Mouse (Mus musculus) stomach, postnatal 0 days (tissue): ENCODE results near the gene Crxos. TPM values are rescaled to one million over a fixed set of nuclear protein-coding genes. Genes with fewer than 3 reads are reported as not detected.

Experiments
- ATAC-seq: fragments of 200-750 bp; cut with Nextera tagmentation; 2 replicates; pipeline ENCODE4 v1.8.0; 2017; ENCODE audit not compliant: low FRiP score, low TSS enrichment
- DNase-seq: peaks from one replicate; pipeline ENCODE4 v3.0.0-alpha.2; 2016; ENCODE audit warnings: low spot score
- H3K27ac ChIP-seq: fragments of 300-500 bp; sonication (generic); replicated peaks from 2 replicates; pipeline ENCODE4 v1.5.1; 2014; ENCODE audit warnings: mild to moderate bottlenecking, control low read depth
- H3K27me3 ChIP-seq: fragments of 300-500 bp; sonication (generic); 2 replicates; pipeline ENCODE4 v1.6.1; 2014; ENCODE audit warnings: low read length; ENCODE audit not compliant: control insufficient read depth, insufficient read depth
- H3K36me3 ChIP-seq: fragments of 300-500 bp; sonication (generic); 2 replicates; pipeline ENCODE4 v1.6.1; 2014; ENCODE audit warnings: low read length, mixed read lengths; ENCODE audit not compliant: control insufficient read depth, insufficient read depth
- H3K4me1 ChIP-seq: fragments of 300-500 bp; sonication (generic); replicated peaks from 2 replicates; pipeline ENCODE4 v1.6.1; 2014; ENCODE audit warnings: antibody characterized with exemption; ENCODE audit not compliant: control insufficient read depth, insufficient read depth
- H3K4me2 ChIP-seq: fragments of 300-500 bp; sonication (generic); replicated peaks from 2 replicates; pipeline ENCODE4 v1.6.1; 2014; ENCODE audit warnings: low read depth, mild to moderate bottlenecking, control low read depth, moderate library complexity
- H3K4me3 ChIP-seq: fragments of 300-500 bp; sonication (generic); 2 replicates; pipeline ENCODE4 v1.5.1; 2014; ENCODE audit warnings: low read depth, low read length, control low read depth
- H3K9ac ChIP-seq: fragments of 300-500 bp; sonication (generic); 2 replicates; pipeline ENCODE4 v1.6.1; 2014; ENCODE audit warnings: mild to moderate bottlenecking, low read length, control low read depth, mixed read lengths
- H3K9me3 ChIP-seq: fragments of 300-500 bp; sonication (generic); 2 replicates; pipeline ENCODE4 v1.6.1; 2016; ENCODE audit warnings: low read length; ENCODE audit not compliant: control insufficient read depth
- CTCF ChIP-seq: IDR thresholded peaks from 2 replicates; pipeline ENCODE4 v1.5.1; 2016; ENCODE audit warnings: antibody characterized with exemption, low read depth, mild to moderate bottlenecking, moderate library complexity
- EP300 ChIP-seq: optimal IDR thresholded peaks from 2 replicates; pipeline ENCODE3; 2016; ENCODE audit warnings: antibody characterized with exemption
- WGBS: fragments of 180-500 bp; shearing (Covaris S2); extraction: QIAGEN DNeasy Blood & Tissue Kit; methylation state at CpG from one replicate; pipeline ENCODE4 v1.1.7; 2014; 5-methylcytosine and 5-hydroxymethylcytosine counted together
- polyA plus RNA-seq: library from polyadenylated mRNA; unstranded; fragments of >200 nt; fragmentation: Nextera tagmentation; extraction: Ambion mirVana; gene quantifications from 2 replicates; pipeline ENCODE4 v1.2.1, GENCODE M21; 2015

Crxos gene
- polyA plus RNA-seq, 1 experiment from 2014 or later = not detected

DNA sequence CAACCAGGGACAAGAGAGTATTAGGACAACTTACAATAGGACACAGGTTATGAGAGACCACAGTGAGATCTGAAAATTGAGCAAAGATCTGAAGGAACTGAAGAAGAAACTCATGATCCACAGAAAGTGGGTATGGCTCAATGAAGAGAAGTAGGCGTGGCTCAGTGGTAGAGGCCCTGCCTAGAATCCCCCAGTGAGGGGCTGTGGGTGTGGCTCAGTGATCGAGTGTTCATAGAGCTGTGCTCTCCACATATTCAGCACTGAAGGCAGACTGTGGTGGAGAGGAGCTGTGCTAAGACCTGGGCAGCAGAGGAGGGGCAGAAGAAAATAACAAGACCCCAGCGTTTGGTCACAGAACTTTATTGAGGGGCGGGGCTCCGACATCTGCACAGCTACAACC lies 55.1 kb downstream of the Crxos start:
- H3K9ac ChIP-seq = no peak overlapping the region
- no peaks in the 10 kb centered on the region for H3K4me1 ChIP-seq
- no peak overlapping the region for H3K4me3 ChIP-seq
- WGBS = 85% methylated on average over 5 of the region's 5 CpGs
- no peak overlapping the region for H3K4me2 ChIP-seq
- ATAC-seq = no peak
- DNase-seq = no peak
- H3K27me3 ChIP-seq = no peaks in the 10 kb centered on the region
- H3K36me3 ChIP-seq = peaks cover 42% of the 10 kb centered on the region
- TF ChIP-seq EP300 = no peak
- TF ChIP-seq CTCF = no peak
- no peak overlapping the region for H3K27ac ChIP-seq
- H3K9me3 ChIP-seq = no peaks in the 10 kb centered on the region

DNA sequence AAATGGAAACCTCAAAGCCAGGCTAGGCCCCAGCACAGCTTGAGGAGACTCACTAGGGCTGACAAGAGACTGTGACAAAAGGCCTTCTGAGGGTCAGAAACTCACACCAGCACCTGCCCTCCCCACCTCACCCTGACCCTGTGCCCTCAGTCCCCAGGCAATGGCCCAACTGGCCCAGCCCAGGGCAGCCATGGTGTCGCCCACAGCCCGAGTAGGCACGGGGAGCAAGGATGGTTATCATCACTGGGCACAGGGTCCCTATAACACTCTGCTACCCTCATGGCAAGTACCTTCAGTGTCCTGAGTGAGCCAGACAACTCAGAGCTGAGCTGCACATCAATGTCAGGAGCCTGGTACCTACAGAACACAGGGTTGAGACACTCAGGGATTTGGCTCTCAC lies 56.2 kb downstream of the Crxos start:
- Histone ChIP-seq H3K4me2 (no peak overlapping the region), H3K4me3 (no peak overlapping the region), H3K27ac (no peak overlapping the region), H3K4me1 (no peaks in the 10 kb centered on the region), H3K9me3 (no peaks in the 10 kb centered on the region), H3K36me3 (peaks cover 44% of the 10 kb centered on the region), H3K27me3 (no peaks in the 10 kb centered on the region), H3K9ac (no peak overlapping the region)
- ATAC-seq (no peak), DNase-seq (no peak)
- TF ChIP-seq CTCF = no peak
- no peak for TF ChIP-seq EP300
- WGBS = 92% methylated on average over 3 of the region's 3 CpGs

DNA sequence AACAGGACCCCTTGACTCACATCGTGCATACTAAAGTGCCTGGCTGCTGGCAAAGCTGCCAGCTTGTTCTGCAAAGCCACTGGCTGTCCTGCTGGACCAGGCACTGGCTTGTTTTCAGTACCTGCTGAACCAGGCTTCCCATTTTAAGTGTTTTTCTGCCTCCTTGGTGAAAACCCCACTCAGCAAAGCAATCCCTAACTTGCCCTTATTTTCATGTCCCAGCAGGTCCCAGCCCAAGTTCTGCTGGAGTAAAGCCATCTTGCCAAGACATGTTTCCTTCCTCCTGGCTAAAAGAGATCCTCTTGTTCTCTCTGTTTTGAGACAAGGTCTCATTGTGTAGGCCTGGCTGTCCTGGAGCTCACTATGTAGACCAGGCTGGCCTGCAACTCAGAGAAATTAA lies 61.9 kb downstream of the Crxos start:
- Histone ChIP-seq H3K9ac (no peak overlapping the region), H3K4me2 (no peak overlapping the region)

DNA sequence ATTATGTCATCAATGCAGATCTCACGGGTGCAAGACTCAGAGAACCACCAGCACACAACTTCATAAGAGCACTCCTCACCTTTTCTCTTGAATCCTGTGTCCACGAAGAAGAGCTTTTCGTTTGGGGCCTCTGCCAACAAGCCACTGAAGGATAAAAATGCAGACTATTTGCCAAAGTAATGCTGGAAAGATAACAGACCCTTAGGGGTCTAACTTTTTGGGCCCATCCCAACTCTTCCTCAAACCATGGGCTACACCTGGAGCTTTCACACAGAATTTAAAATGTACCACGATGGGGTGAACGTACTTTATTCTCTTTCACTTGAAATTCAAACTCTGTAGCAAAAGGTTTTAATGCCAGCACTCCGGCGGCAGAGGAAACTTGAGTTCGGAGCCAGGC lies 62.8 kb downstream of the Crxos start:
- ATAC-seq (no peak), DNase-seq (no peak)
- no peaks in the 10 kb centered on the region for H3K27me3 ChIP-seq
- no peaks in the 10 kb centered on the region for H3K9me3 ChIP-seq
- H3K9ac ChIP-seq = peak overlapping the region; percentile 81
- TF ChIP-seq EP300 (no peak), CTCF (no peak)
- 4% methylated on average over 8 of the region's 8 CpGs for WGBS
- no peaks in the 10 kb centered on the region for H3K4me1 ChIP-seq
- H3K4me2 ChIP-seq = peak overlapping the region; percentile 64
- H3K36me3 ChIP-seq = peaks cover 20% of the 10 kb centered on the region
- peak overlapping the region; percentile 67 for H3K4me3 ChIP-seq
- H3K27ac ChIP-seq = peak overlapping the region; percentile 96

More for the DNA sequence above, 61.9 kb downstream of the Crxos start:
- Histone ChIP-seq H3K27ac (peak overlapping the region; percentile 96), H3K27me3 (no peaks in the 10 kb centered on the region), H3K4me3 (no peak overlapping the region), H3K9me3 (no peaks in the 10 kb centered on the region), H3K4me1 (no peaks in the 10 kb centered on the region), H3K36me3 (peaks cover 25% of the 10 kb centered on the region)
- DNase-seq (no peak), ATAC-seq (no peak)
- 87% methylated on average over 1 of the region's 1 CpGs for WGBS
- TF ChIP-seq EP300 (no peak), CTCF (no peak)

DNA sequence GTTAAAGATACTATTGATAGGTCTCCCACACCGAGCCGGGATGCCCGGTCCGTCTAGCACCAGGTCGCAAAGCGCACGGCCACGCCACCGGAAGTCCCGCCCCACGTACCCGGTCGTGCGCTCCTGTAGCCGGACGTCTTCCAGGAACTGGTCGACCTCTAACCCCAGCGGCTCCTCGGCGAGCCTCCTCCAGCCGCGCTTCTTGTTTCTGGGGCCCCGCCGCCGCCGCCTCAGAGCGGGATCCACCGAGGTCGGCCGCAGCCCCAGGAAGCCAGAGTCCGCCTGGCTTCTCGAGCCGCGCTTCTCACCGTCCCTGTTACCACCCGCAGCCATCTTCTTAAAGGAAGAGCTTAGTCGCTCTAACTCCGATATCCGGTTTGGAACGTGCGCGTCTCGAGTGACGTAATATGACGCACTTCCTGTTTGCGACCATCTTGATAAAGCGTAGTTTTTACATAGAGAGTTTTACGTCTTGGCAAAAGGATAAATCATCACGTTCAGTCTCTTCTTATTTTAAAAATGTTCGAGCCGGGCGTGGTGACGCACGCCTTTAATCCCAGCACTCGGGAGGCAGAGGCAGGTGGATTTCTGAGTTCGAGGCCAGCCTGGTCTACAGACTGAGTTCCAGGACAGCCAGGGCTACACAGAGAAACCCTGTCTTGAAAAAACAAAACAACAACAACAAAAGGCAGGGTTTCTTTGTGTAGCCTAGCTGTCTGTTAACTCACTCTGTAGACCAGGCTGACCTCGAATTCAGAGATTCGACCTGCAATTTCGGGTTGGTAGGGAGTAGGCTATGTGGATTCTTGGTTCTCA lies 63.5 kb downstream of the Crxos start, which contains the start of gene Nop53:
Nop53 (minus strand) TSS at position 354 of the 816 bp plus-strand sequence.
- Histone ChIP-seq H3K9me3 (no peaks in the 10 kb centered on the region), H3K9ac (peak within 1 kb of the TSS; percentile 81), H3K4me2 (peak within 1 kb of the TSS; percentile 64), H3K4me3 (peak within 1 kb of the TSS; percentile 67), H3K36me3 (peaks cover 19% of the 10 kb centered on the region), H3K27me3 (no peaks in the 10 kb centered on the region), H3K27ac (peak within 1 kb of the TSS; percentile 96), H3K4me1 (no peaks in the 10 kb centered on the region)
- ATAC-seq (peak; percentile 89), DNase-seq (peak; percentile 91)
- WGBS = 2% methylated on average over 59 of the region's 59 CpGs
- TF ChIP-seq EP300 = no peak
- no peak for TF ChIP-seq CTCF

DNA sequence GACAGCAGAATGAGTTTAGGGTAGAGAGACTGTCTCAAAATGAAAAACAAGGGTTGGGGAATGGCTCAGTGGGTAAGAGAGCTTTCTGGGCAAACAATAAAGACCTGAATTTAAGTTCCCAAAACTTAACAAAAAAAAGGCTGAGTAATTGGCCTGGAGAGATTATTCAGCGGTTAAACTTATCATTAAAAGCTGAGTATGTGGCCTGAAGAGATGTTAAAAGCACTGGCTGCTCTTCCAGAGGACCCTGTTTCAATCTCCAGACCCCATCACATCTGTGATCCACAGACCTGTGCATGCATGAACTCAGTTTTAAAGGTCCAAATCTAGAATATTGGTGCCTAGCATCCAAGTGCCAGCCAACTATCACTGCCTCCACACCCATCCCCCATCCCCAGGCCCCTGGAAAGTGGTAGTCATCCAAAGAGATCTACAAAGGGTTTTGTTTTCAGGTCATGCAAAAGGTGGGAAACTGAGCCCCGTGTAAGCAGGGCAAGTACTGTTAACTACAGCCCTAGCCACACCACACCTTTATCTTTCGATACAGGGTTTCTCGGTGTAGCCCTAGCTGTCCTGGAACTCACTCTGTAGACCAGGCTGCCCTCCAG lies 65.3 kb downstream of the Crxos start:
- H3K9ac ChIP-seq = no peak overlapping the region
- H3K9me3 ChIP-seq = no peaks in the 10 kb centered on the region
- peaks cover 3% of the 10 kb centered on the region for H3K36me3 ChIP-seq
- no peaks in the 10 kb centered on the region for H3K4me1 ChIP-seq
- peak overlapping the region; percentile 83 for H3K27ac ChIP-seq
- H3K27me3 ChIP-seq = no peaks in the 10 kb centered on the region
- ATAC-seq (no peak), DNase-seq (no peak)
- no peak for TF ChIP-seq EP300
- no peak for TF ChIP-seq CTCF
- H3K4me3 ChIP-seq = no peak overlapping the region; the same call in 1 of the 2 replicates
- H3K4me2 ChIP-seq = peak overlapping the region; percentile 50; the same call in 1 of the 2 replicates
- 38% methylated on average over 4 of the region's 4 CpGs for WGBS
